Mouse (Mus musculus) Patski (cell line): ENCODE data around the gene Nav3. TPM values are rescaled to one million over a fixed set of nuclear protein-coding genes. Genes with fewer than 3 reads are reported as not detected.
A peak's percentile ranks its signal among the peaks of the same experiment; 100 is the strongest.

Source experiments
- ATAC-seq: fragments of 100-300 bp; one replicate; pipeline ENCODE4 v1.8.0; 2021
- CTCF ChIA-PET: fragments of 350-600 bp; sonication (Branson Sonifier 250); formaldehyde crosslinking; loops from one replicate; lab custom pipeline; 2022; ENCODE audit warnings: inconsistent platforms; lab: Charles Lee
- POLR2A ChIA-PET: fragments of 350-600 bp; sonication (Branson Sonifier 250); formaldehyde crosslinking; loops from one replicate; lab custom pipeline; 2022; ENCODE audit warnings: antibody characterized with exemption, inconsistent platforms; lab: Charles Lee
- DNase-seq: peaks from one replicate; pipeline ENCODE4 v3.0.0-alpha.2; 2011; ENCODE audit warnings: low read depth, low spot score
- H3K27me3 ChIP-seq: fragments of 371-371 bp; one replicate; pipeline ENCODE4 v1.5.1; 2021
- CTCF ChIP-seq: fragments of 100-300 bp; IDR thresholded peaks from one replicate; pipeline ENCODE4 v1.5.1; 2021
- in situ Hi-C: fragments of 300-500 bp; cut with MboI; formaldehyde crosslinking; loops from 3 replicates; pipeline ENCODE4 v1.11.1; 2018; ENCODE audit warnings: low pct_unique_long_range_greater_than_20kb, mixed read lengths
- polyA plus RNA-seq: library from polyadenylated mRNA; unstranded; gene quantifications from one replicate; pipeline ENCODE4 v1.2.3, GENCODE M21; 2021

Gene Nav3
- polyA plus RNA-seq = 2.4 TPM

GRCm38 (mm10) chr10:110455838-110456493 is at the start of gene Nav3:
Nav3 (minus strand) TSS chr10:110456204.
- in situ Hi-C loops = loop anchor here (10.0 kb wide), 2 partner anchors 199 to 259 kb away; no protein-coding TSS in a partner anchor
- ChIA-PET CTCF (interaction anchor here (0.6 to 1.5 kb wide), 6 partner anchors 9 to 271 kb away, joined by 3 to 5 read pairs (median 3); no protein-coding TSS in a partner anchor), POLR2A (interaction anchor here (0.6 kb wide), 1 partner anchor 14 kb away, joined by 3 read pairs; no protein-coding TSS in a partner anchor)
- H3K27me3 ChIP-seq = peaks cover 30% of the 10 kb centered on the region
- ATAC-seq (peak; percentile 96), DNase-seq (no peak)
- peak; percentile 95 for TF ChIP-seq CTCF

DNA sequence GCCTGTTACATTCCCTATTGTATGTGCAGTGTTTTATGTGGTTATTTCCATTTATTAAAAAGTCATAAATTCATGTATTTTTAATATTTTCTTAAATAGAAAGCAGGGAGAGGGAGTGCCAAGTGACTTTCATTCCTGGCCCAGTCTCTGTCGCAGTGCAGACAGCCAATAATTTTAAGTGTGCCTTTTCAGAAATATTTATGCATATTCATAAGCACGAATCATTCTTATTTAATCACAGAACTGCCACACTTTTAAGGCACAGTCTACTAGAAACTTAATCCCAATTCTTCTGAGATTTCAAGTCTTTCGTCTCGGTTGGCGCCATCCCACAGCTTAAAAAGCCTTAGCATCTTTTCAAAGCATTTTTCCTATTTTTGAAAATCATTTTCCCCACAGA is 29.3 kb upstream of the Nav3 start:
- ChIA-PET POLR2A (no interaction called here), CTCF (no interaction called here)
- ATAC-seq (no peak), DNase-seq (no peak)
- in situ Hi-C loops = loop anchor here (10.0 to 25.0 kb wide), 2 partner anchors 259 to 977 kb away; partner anchors contain the start of genes E2f7 and Nap1l1
- no peak for TF ChIP-seq CTCF
- H3K27me3 ChIP-seq = no peaks in the 10 kb centered on the region

GRCm38 (mm10) chr10:110484822-110485221 is 28.8 kb upstream of the Nav3 start:
- peak; percentile 87 for DNase-seq
- ChIA-PET CTCF (no interaction called here), POLR2A (no interaction called here)
- H3K27me3 ChIP-seq = no peaks in the 10 kb centered on the region
- TF ChIP-seq CTCF = no peak
- in situ Hi-C loops = loop anchor here (10.0 to 25.0 kb wide), 2 partner anchors 260 to 977 kb away; partner anchors contain the start of genes E2f7 and Nap1l1
- ATAC-seq = peak; percentile 99

DNA sequence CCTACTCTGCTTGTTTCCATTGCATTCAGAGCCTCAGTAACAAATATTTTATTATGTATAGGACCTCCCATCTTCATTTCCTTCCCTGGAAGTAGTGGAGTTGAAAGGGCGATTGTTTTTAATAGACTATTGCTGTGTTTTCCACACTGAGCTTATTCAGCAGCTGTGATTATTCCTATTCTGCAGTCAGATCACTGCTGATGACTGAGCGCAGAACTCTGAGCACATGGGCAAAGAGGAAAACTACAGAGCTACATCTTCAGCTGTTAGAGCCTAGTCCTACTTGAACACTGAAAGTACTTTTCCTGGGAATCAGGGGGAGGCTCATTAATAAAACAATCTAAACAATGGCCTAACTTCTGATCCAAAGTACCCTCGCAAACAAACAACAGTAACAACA is 23.2 kb upstream of the Nav3 start:
- no peak for TF ChIP-seq CTCF
- in situ Hi-C loops = loop anchor here (25.0 kb wide), 1 partner anchor 983 kb away; the partner anchor contains the start of gene Nap1l1

GRCm38 (mm10) chr10:110477689-110478314 is 21.8 kb upstream of the Nav3 start:
- POLR2A ChIA-PET = interaction anchor here (0.5 kb wide), 1 partner anchor 641 kb away, joined by 4 read pairs; no protein-coding TSS in a partner anchor
- ATAC-seq (no peak), DNase-seq (no peak)
- no peaks in the 10 kb centered on the region for H3K27me3 ChIP-seq
- TF ChIP-seq CTCF = no peak
- CTCF ChIA-PET = interaction anchor here (1.0 to 1.7 kb wide), 2 partner anchors 10 to 17 kb away, joined by 3 to 4 read pairs; no protein-coding TSS in a partner anchor
- in situ Hi-C loops = loop anchor here (25.0 kb wide), 1 partner anchor 984 kb away; the partner anchor contains the start of gene Nap1l1

More for the DNA sequence above, 23.2 kb upstream of the Nav3 start:
- ChIA-PET POLR2A (no interaction called here), CTCF (interaction anchor here (1.0 to 1.7 kb wide), 3 partner anchors 14 to 52 kb away, joined by 3 to 4 read pairs (median 3); no protein-coding TSS in a partner anchor)
- DNase-seq = no peak
- ATAC-seq = no peak
- H3K27me3 ChIP-seq = no peaks in the 10 kb centered on the region

DNA sequence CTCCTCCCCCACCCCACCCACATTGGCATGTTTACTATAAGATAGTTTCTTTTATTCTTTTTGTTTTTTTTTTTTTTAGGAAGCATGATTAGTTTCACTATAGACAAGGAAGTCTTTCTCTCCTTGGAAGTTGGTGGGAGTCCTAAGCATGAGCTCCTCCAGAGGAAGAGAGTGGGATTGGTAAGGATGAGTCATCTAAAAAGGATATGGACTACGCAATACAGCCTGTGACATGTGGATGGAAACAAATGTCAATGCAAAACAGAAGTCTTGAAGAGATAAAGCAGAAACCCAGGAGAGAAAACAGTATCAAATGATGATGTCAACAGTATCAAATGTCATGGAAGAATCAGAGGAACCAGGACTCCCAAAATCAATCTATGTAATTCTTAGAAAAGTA is 18.1 kb upstream of the Nav3 start:
- in situ Hi-C loops = no loop called here

GRCm38 (mm10) chr10:110469445-110469844 is 13.4 kb upstream of the Nav3 start:
- peaks cover 15% of the 10 kb centered on the region for H3K27me3 ChIP-seq
- TF ChIP-seq CTCF = no peak
- in situ Hi-C loops = no loop called here
- ATAC-seq (no peak), DNase-seq (no peak)
- ChIA-PET CTCF (no interaction called here), POLR2A (no interaction called here)

More for the DNA sequence above, 18.1 kb upstream of the Nav3 start:
- peaks cover 5% of the 10 kb centered on the region for H3K27me3 ChIP-seq
- ATAC-seq = no peak
- CTCF ChIA-PET = no interaction called here
- no peak for DNase-seq
- POLR2A ChIA-PET = interaction anchor here (0.6 kb wide), 1 partner anchor 446 kb away, joined by 5 read pairs; the partner anchor contains the start of gene Csrp2
- no peak for TF ChIP-seq CTCF

DNA sequence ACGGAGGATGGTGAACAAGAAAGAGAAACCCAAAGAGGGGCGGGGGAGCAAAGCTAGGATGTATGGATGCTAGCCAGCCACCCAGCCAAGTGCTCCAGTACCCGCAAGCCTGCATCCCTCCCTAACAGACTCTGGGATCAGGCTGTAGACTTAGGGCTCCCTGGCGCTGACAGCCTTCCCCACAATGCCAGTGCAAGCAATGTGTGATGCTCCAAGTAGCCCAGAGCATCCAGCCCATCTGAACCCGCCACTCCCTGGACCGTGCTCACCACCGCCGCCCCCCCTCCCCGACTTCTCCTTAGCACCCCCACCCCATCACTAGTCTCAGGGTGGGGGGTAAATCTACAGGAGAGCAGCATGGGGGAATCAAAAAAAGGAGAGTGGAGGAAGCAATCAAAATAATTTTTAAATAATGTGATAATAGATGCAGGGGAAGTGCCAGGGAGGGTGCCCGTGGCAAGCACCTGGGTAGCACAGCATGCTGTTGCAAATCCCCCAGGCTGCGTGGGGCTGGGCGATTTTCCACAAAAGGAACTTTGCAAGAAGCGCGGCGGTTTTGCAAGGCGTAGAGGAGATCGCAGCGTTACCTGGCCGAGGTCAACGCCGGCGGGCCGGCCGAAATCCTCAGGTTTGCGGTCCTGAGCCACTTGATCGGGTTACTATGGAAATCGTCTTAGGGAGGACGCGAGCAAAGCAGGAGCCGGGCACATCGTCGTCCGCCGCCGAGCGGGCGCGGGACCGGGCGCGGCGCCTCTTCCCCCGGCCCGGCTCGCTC is 754 bp downstream of the Nav3 start:
- in situ Hi-C loops = loop anchor here (10.0 kb wide), 2 partner anchors 200 to 260 kb away; no protein-coding TSS in a partner anchor
- TF ChIP-seq CTCF = no peak
- ChIA-PET POLR2A (interaction anchor here (0.6 kb wide), 1 partner anchor 15 kb away, joined by 3 read pairs; no protein-coding TSS in a partner anchor), CTCF (interaction anchor here (0.6 to 1.5 kb wide), 4 partner anchors 9 to 196 kb away, joined by 3 to 5 read pairs (median 3); no protein-coding TSS in a partner anchor)
- ATAC-seq (peak; percentile 59), DNase-seq (no peak)
- H3K27me3 ChIP-seq = peaks cover 30% of the 10 kb centered on the region

GRCm38 (mm10) chr10:110453566-110453965 is 2.4 kb downstream of the Nav3 start:
- peaks cover 30% of the 10 kb centered on the region for H3K27me3 ChIP-seq
- no peak for ATAC-seq
- DNase-seq = no peak
- ChIA-PET CTCF (no interaction called here), POLR2A (no interaction called here)
- in situ Hi-C loops = loop anchor here (10.0 kb wide), 2 partner anchors 201 to 261 kb away; no protein-coding TSS in a partner anchor
- no peak for TF ChIP-seq CTCF

DNA sequence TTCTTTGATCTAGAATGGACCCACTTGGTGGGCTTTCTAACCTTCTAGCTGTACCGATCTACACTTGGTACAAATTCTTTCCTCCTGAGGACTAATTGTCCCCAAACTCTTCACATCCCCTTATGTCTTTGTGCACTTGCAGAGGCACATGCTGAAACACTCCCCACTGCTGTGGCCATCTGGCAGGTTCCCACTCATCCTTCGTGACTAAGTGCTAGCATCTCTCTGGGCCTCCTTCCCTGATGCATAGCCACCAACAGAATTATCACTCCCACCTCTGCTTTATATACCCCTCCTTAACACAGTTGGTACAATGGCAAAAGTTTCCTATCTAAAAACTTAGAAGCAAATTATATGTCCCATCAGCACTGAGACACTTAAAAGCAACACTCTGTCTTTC is 15.6 kb downstream of the Nav3 start:
- ChIA-PET CTCF (no interaction called here), POLR2A (no interaction called here)
- in situ Hi-C loops = no loop called here
- ATAC-seq (no peak), DNase-seq (no peak)
- H3K27me3 ChIP-seq = no peaks in the 10 kb centered on the region
- TF ChIP-seq CTCF = no peak
